Mouse (Mus musculus): Measurements from ENCODE around the gene Dnajb13. TPM values are rescaled to one million over a fixed set of nuclear protein-coding genes. Genes with fewer than 3 reads are reported as not detected.

Gene Dnajb13
- 5.0 and 8.2 TPM in 2 replicates for polyA plus RNA-seq (2016; fragmentation: Nextera tagmentation; extraction: Ambion mirVana)

- H3K9ac ChIP-seq, result no peak within 1 kb of the TSS
- no peak for ATAC-seq (ENCODE audit: low FRiP score)
- H3K4me2 ChIP-seq (replicated peaks), result peak within 1 kb of the TSS; percentile 17
- H3K9me3 ChIP-seq (replicated peaks), result no peaks in the 10 kb centered on the region
- H3K4me3 ChIP-seq, result no peak within 1 kb of the TSS
- H3K27me3 ChIP-seq, result no peaks in the 10 kb centered on the region
- WGBS, result 57% methylated on average over 11 of the region's 11 CpGs
- H3K36me3 ChIP-seq, result no peaks in the 10 kb centered on the region
- H3K27ac ChIP-seq, result no peak within 1 kb of the TSS
- 0 out of 2 replicates have a peak, but pooled peaks cover 2% of the 10 kb centered on the region for H3K4me1 ChIP-seq
Measured at GRCm38 (mm10) chr7:100514573-100514972, at the start of gene Dnajb13. Gene Dnajb13 (minus strand): TSS chr7:100514960.

- Histone ChIP-seq H3K4me3 (no peak overlapping the region), H3K27ac (peak overlapping the region; percentile 70), H3K36me3 (peaks cover 7% of the 10 kb centered on the region), H3K9me3 (replicated peaks) (no peaks in the 10 kb centered on the region), H3K4me1 (0 out of 2 replicates have a peak, but pooled peaks cover 4% of the 10 kb centered on the region), H3K9ac (0 out of 2 replicates have a peak overlapping the region, but pooled peaks have one; percentile 2), H3K27me3 (no peaks in the 10 kb centered on the region), H3K4me2 (replicated peaks) (no peak overlapping the region)
- 69% methylated on average over 11 of the region's 11 CpGs for WGBS
- no peak for ATAC-seq (ENCODE audit: low FRiP score)
Measured at GRCm38 (mm10) chr7:100561861-100562587, 47.3 kb upstream of the Dnajb13 start.

GRCm38 (mm10) chr7:100559331-100559730, 44.6 kb upstream of the Dnajb13 start:
- Histone ChIP-seq H3K27me3 (no peaks in the 10 kb centered on the region), H3K36me3 (no peaks in the 10 kb centered on the region), H3K4me2 (replicated peaks) (no peak overlapping the region), H3K9me3 (replicated peaks) (no peaks in the 10 kb centered on the region), H3K27ac (no peak overlapping the region), H3K9ac (no peak overlapping the region), H3K4me1 (peaks cover 14% of the 10 kb centered on the region), H3K4me3 (no peak overlapping the region)
- no peak for ATAC-seq (ENCODE audit: low FRiP score)
- WGBS, result 80% methylated on average over 4 of the region's 4 CpGs

GRCm38 (mm10) chr7:100557241-100557640, 42.5 kb upstream of the Dnajb13 start:
- H3K36me3 ChIP-seq, result no peaks in the 10 kb centered on the region
- no peaks in the 10 kb centered on the region for H3K9me3 ChIP-seq (replicated peaks)
- 80% methylated on average over 5 of the region's 5 CpGs for WGBS
- H3K4me2 ChIP-seq (replicated peaks), result no peak overlapping the region
- H3K27ac ChIP-seq, result no peak overlapping the region
- no peak overlapping the region for H3K4me3 ChIP-seq
- no peaks in the 10 kb centered on the region for H3K27me3 ChIP-seq
- peaks cover 14% of the 10 kb centered on the region for H3K4me1 ChIP-seq
- no peak overlapping the region for H3K9ac ChIP-seq
- ATAC-seq (ENCODE audit: low FRiP score), result no peak

GRCm38 (mm10) chr7:100555431-100555951, 40.7 kb upstream of the Dnajb13 start:
- H3K9ac ChIP-seq, result peak overlapping the region; percentile 47; the same call in 1 of the 2 replicates
- peak overlapping the region; percentile 24 for H3K4me2 ChIP-seq (replicated peaks)
- H3K27me3 ChIP-seq, result no peaks in the 10 kb centered on the region
- peak overlapping the region; percentile 87 for H3K27ac ChIP-seq
- H3K36me3 ChIP-seq, result 0 out of 2 replicates have a peak, but pooled peaks cover 4% of the 10 kb centered on the region
- no peak overlapping the region for H3K4me3 ChIP-seq
- ATAC-seq (ENCODE audit: low FRiP score), result peak; percentile 85
- no peaks in the 10 kb centered on the region for H3K9me3 ChIP-seq (replicated peaks)
- peaks cover 9% of the 10 kb centered on the region for H3K4me1 ChIP-seq
- WGBS, result 26% methylated on average over 13 of the region's 13 CpGs

DNA sequence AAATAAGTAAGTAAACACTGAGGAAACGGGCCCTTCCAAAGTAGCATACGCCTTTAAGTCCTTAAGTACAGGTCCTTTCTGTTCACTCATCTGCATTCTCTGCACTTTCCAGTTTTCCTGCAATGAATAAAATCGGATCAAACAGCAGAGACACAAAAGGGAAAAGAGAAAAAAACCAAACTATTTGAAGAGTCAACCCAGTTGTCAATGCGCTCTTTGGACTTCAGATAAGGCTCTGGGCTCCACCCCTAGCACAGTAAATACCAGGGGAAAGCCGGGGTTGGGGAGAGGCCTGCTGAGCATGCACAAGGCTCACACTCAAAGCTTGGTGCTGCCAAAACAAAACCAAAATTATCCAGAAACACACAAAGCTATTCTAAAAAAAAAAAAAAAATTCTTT, 40.2 kb upstream of the Dnajb13 start:
- no peak overlapping the region for H3K9ac ChIP-seq
- 69% methylated on average over 5 of the region's 5 CpGs for WGBS
- peak overlapping the region; percentile 87 for H3K27ac ChIP-seq
- H3K27me3 ChIP-seq, result no peaks in the 10 kb centered on the region
- H3K4me2 ChIP-seq (replicated peaks), result no peak overlapping the region
- H3K4me1 ChIP-seq, result peaks cover 9% of the 10 kb centered on the region
- H3K36me3 ChIP-seq, result 0 out of 2 replicates have a peak, but pooled peaks cover 4% of the 10 kb centered on the region
- H3K4me3 ChIP-seq, result no peak overlapping the region
- no peak for ATAC-seq (ENCODE audit: low FRiP score)
- no peaks in the 10 kb centered on the region for H3K9me3 ChIP-seq (replicated peaks)

- Histone ChIP-seq H3K4me1 (peaks cover 6% of the 10 kb centered on the region; the same call in 1 of the 2 replicates), H3K4me2 (replicated peaks) (no peak overlapping the region), H3K27ac (no peak overlapping the region), H3K9me3 (replicated peaks) (no peaks in the 10 kb centered on the region), H3K9ac (no peak overlapping the region), H3K27me3 (no peaks in the 10 kb centered on the region), H3K36me3 (peaks cover 14% of the 10 kb centered on the region; the same call in 1 of the 2 replicates), H3K4me3 (no peak overlapping the region)
- 66% methylated on average over 5 of the region's 5 CpGs for WGBS
- ATAC-seq (ENCODE audit: low FRiP score), result no peak
Measured at GRCm38 (mm10) chr7:100550338-100551007, 35.7 kb upstream of the Dnajb13 start.

- Histone ChIP-seq H3K4me1 (no peaks in the 10 kb centered on the region), H3K36me3 (peaks cover 14% of the 10 kb centered on the region; the same call in 1 of the 2 replicates), H3K27ac (no peak overlapping the region), H3K27me3 (no peaks in the 10 kb centered on the region), H3K4me3 (no peak overlapping the region), H3K4me2 (replicated peaks) (no peak overlapping the region), H3K9me3 (replicated peaks) (no peaks in the 10 kb centered on the region), H3K9ac (no peak overlapping the region)
- 91% methylated on average over 3 of the region's 3 CpGs for WGBS
- ATAC-seq (ENCODE audit: low FRiP score), result no peak
Measured at GRCm38 (mm10) chr7:100549796-100550195, 35.0 kb upstream of the Dnajb13 start.

DNA sequence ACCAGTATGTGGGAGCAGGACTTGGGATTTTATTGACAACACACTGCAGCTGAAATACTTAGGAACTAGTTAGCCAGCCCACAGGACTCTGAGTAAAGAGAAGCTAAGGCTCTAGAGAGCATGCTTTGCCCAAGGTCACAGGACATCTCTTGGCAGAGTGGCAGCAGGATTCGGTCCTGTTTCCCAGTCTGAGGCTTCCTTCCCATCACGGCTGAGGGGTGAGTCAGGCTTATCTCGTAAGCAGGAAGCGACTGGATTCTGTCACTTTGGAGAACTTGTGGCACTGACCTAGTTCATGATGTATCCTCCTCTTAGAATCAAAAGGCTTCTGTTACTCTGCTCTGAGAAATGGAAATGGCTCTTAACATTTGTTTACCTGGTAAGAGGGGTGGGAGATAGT, 32.9 kb upstream of the Dnajb13 start:
- no peak for ATAC-seq (ENCODE audit: low FRiP score)
- H3K27ac ChIP-seq, result no peak overlapping the region
- 83% methylated on average over 4 of the region's 4 CpGs for WGBS
- no peak overlapping the region for H3K9ac ChIP-seq
- no peaks in the 10 kb centered on the region for H3K9me3 ChIP-seq (replicated peaks)
- H3K4me2 ChIP-seq (replicated peaks), result no peak overlapping the region
- H3K27me3 ChIP-seq, result no peaks in the 10 kb centered on the region
- H3K36me3 ChIP-seq, result peaks cover 14% of the 10 kb centered on the region; the same call in 1 of the 2 replicates
- H3K4me3 ChIP-seq, result no peak overlapping the region
- H3K4me1 ChIP-seq, result no peaks in the 10 kb centered on the region

GRCm38 (mm10) chr7:100544437-100544836, 29.7 kb upstream of the Dnajb13 start:
- Histone ChIP-seq H3K36me3 (peaks cover 22% of the 10 kb centered on the region), H3K9me3 (replicated peaks) (no peaks in the 10 kb centered on the region), H3K4me3 (no peak overlapping the region), H3K9ac (no peak overlapping the region), H3K27me3 (no peaks in the 10 kb centered on the region), H3K4me2 (replicated peaks) (no peak overlapping the region), H3K4me1 (no peaks in the 10 kb centered on the region), H3K27ac (no peak overlapping the region)
- 63% methylated on average over 1 of the region's 1 CpGs for WGBS
- ATAC-seq (ENCODE audit: low FRiP score), result no peak

GRCm38 (mm10) chr7:100539516-100539915, 24.8 kb upstream of the Dnajb13 start:
- no peak overlapping the region for H3K9ac ChIP-seq
- H3K4me1 ChIP-seq, result peaks cover 11% of the 10 kb centered on the region
- H3K4me2 ChIP-seq (replicated peaks), result no peak overlapping the region
- H3K27me3 ChIP-seq, result no peaks in the 10 kb centered on the region
- no peak for ATAC-seq (ENCODE audit: low FRiP score)
- no peak overlapping the region for H3K4me3 ChIP-seq
- peaks cover 19% of the 10 kb centered on the region for H3K36me3 ChIP-seq
- H3K9me3 ChIP-seq (replicated peaks), result no peaks in the 10 kb centered on the region
- H3K27ac ChIP-seq, result no peak overlapping the region
- WGBS, result 96% methylated on average over 9 of the region's 9 CpGs

DNA sequence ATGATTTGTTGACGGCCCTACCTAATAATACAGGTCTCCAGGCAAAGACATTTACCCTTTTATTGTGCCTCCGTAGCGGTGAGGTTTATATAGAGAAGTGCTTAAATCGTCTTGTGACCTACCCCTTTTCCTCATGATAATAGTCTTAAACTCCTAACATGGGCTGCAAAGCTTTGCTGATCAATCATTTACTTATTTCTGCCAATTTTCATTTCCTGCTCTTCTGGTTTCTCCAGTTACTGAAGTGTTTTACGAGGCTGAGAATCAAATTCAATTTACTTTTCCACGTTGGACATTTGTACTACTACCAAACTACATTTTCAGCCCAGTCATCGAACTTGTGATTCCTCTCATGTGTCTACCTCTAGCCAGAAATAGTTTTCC, 22.8 kb upstream of the Dnajb13 start:
- 34% methylated on average over 7 of the region's 7 CpGs for WGBS
- H3K27ac ChIP-seq, result peak overlapping the region; percentile 90
- H3K36me3 ChIP-seq, result peaks cover 19% of the 10 kb centered on the region
- no peak for ATAC-seq (ENCODE audit: low FRiP score)
- peak overlapping the region; percentile 78 for H3K9ac ChIP-seq
- H3K4me2 ChIP-seq (replicated peaks), result peak overlapping the region; percentile 70
- H3K9me3 ChIP-seq (replicated peaks), result no peaks in the 10 kb centered on the region
- peaks cover 11% of the 10 kb centered on the region for H3K4me1 ChIP-seq
- no peaks in the 10 kb centered on the region for H3K27me3 ChIP-seq
- peak overlapping the region; percentile 76 for H3K4me3 ChIP-seq
